Mouse (Mus musculus) small intestine, adult 2 months (tissue): ENCODE measurements around the gene Sprn.

ENCODE experiments used
- CTCF ChIP-seq: fragments of 200-500 bp; IDR thresholded peaks from 2 replicates; pipeline ENCODE4 v1.5.1; 2012; ENCODE audit warnings: low read depth, mild to moderate bottlenecking, control low read depth, inconsistent platforms, low read length, moderate library complexity, mixed read lengths; ENCODE audit not compliant: insufficient replicate concordance, insufficient read length; ENCODE audit errors: extremely low read depth
- POLR2A ChIP-seq: fragments of 200-500 bp; IDR thresholded peaks from 2 replicates; pipeline ENCODE4 v1.6.1; 2012; ENCODE audit warnings: low read depth, mild to moderate bottlenecking, control low read depth, inconsistent platforms, low read length, moderate library complexity

DNA sequence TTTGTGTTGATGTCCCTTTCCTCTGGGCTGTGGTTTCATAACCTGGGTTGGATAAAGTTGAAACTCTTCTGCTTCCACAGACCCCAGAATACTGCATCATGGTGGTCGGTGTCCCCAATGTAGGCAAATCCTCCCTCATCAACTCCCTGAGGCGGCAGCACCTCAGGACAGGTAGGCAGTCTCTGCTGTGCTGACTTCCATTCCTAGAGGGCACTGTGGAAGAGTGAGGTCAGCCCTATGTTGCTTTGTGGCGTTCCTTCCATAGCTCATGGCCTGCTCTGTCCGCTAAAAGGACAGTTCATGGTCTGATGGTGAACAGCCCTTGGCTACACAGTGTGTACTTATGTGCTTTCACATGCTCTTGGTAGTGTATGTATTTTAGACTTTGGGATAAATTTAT, 10.1 kb downstream of the Sprn start:
- TF ChIP-seq POLR2A = no peak
- TF ChIP-seq CTCF = no peak
